Mouse (Mus musculus): ENCODE measurements around the gene Rag2.

DNA sequence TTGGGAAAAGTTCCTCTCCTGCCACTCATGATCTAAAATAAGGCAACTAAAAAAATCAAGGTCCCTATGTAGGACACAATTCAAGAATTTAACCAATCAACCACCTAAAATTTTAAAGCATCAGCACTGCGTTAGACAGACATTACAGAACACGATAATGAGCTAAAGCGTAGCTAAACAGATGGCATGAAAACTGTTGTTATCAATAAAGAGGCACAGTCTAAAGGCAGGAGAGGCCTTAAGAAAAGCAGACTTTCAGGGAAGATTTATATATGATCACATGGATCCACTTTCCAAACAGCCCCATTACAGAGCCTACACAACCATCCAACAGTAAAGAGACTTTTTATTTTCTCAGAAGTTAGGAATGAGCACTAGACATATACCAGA, 41.2 kb downstream of the Rag2 start:
- TF ChIP-seq CTCF (IDR thresholded peaks at IDR 0.05; ENCODE audit: extremely low read depth, insufficient read depth, low read length) (no peak), POLR2A (IDR thresholded peaks at IDR 0.05; ENCODE audit: extremely low read depth, insufficient read depth, low read length) (no peak)

Measured in cortical plate, adult 2 months (tissue).